Mouse (Mus musculus): ENCODE measurements at regions not wholly inside any gene's neighbourhood (a gene's known extent, or its start where the extent isn't known, plus 50 kb on each side); places are given as distances from the start of the nearest gene placed in this dataset.

DNA sequence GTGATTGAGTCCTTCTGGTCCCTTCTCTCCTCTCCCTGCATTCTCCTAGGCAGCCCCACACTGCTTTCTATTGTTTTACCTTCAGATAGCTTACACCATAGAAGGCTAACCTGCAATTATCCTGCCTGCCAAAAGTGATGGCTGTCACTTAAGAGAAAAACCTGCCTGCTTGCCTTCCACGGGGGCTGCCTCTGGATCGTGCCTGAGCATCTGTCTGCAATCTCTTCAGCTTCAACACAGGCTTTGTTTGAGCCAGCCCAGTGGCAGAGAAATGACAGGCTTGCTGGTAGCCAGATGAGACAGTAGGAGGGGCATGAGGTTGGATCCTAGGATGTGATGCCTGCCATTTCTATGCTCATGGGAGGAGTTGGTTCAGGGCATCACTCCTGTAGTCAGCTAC, 345.2 kb upstream of the Tshz3 start:
- no peak for DNase-seq (ENCODE audit: low spot score in 2 of 2)

DNA sequence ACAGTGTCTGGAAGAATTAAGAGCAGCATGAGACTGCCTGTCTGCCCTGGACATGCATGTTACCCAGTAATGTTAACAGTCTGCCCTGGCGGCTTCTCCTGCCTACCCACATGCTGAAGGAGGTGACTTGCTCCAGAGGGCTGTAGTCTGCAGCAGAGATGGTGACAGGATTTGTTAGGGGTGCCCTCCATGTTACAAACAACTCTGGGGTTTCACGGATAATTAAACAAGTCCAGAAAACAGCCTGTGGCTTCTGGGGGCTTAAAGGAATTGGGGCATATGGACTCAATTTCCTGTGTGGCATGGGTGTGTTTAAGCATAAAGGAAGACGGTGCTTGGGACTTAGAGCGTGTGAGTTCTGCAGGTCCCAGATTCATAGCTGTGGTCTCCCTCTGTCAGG, 347.3 kb upstream of the Tshz3 start:
- no peak for DNase-seq (ENCODE audit: low spot score in 2 of 2)

DNA sequence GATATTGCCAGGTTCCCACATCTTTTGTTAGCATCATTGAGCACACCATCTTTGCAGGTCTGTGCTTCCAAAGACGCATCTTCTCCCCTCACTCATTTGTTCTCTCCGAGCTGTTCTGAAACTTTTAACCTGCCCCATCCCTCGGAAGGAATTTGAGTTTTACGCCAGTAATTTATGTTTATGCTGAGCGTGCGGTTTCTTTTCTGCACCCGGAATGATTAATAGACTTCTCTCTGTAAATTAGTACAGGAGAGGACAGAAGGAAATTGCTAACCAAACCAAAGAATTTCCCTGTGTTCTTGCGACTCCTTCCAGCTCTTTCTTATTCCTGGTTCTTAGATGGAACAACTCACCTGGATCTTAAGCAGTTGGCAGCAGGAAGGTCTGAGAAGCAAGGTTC, 349.7 kb upstream of the Tshz3 start:
- no peak for DNase-seq (ENCODE audit: low spot score in 2 of 2)

DNA sequence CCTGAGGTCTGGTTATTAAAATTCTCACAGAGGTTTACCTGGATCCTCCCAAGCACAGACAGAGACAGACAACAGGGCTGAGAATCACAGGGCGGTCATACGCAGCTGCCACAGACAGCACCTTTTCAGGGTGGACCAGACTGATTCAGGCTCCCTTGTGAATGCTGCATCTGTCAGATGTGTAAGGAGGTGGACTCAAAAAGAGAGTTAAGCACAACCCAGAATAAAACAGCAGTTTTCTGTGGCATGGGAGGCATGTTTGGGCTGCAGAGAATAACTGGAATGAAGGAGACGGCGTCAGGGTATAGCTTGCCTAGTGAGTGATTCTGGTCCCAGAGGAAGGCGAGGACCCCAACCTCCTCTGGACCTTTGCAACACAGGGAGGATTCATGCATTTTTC, 363.1 kb upstream of the Tshz3 start:
- no peak for DNase-seq (ENCODE audit: low spot score in 2 of 2)

- DNase-seq (ENCODE audit: low spot score in 2 of 2): no peak
Measured at GRCm38 (mm10) chr7:36334091-36334490, 363.8 kb upstream of the Tshz3 start.

DNA sequence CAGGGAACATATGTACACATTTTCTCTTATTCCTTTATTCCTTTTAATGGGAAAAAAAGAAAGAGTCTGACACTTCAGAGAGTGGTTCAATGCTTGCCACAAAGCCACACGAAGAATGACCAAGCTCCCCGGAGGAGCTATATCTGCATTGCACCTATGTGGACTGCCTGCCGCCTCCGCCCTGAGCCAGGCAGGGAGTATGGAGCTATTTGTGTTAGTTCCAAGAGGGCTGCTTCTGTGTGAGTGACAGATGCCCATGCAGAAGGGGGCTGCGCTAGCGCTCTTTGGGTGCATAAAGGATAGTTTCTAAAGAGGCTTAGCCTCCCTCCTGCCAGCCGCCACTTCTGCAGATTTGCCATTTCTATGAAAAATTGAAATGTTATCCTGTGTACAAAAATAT, 365.3 kb upstream of the Tshz3 start:
- DNase-seq (ENCODE audit: low spot score in 2 of 2): no peak

DNA sequence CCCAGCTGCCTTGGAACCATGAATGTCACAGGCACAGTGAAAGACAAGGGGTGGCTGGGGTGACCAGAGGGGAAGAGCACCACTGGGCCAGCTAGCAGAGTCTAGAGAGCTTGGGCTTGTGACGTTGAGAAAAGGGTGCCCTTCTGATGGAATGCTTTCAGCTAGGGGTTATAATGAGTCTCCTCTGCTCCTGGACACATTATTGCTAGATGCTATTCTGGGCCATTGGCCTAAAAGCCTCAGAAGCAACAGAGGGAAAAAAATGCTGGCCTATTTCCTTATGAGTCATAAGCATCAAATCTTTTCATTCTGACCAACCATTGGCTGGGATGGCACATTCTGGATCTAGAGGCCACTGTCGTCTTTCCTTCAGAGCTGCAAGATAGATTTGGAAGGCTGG, 369.8 kb upstream of the Tshz3 start:
- DNase-seq (ENCODE audit: low spot score in 2 of 2): no peak

DNA sequence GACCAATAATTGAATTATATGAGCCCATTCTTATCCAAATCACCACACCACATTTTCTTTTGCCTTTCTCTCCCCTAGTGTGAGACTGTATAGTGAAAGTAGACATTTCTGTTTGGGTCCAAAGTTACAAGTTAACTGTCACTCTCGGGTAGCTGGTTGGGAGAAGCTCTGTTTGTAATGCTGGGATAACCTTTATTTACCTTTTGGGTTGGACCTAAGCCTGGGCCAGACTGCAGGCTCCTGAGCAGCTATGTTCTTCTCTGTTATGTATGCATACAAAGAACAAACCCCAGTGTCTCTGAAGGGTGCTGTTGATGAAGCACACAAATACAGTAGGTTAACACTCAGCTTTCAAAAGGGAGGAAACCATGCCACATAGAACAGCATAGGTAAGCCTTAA, 373.9 kb upstream of the Tshz3 start:
- DNase-seq (ENCODE audit: low spot score in 2 of 2): no peak

DNA sequence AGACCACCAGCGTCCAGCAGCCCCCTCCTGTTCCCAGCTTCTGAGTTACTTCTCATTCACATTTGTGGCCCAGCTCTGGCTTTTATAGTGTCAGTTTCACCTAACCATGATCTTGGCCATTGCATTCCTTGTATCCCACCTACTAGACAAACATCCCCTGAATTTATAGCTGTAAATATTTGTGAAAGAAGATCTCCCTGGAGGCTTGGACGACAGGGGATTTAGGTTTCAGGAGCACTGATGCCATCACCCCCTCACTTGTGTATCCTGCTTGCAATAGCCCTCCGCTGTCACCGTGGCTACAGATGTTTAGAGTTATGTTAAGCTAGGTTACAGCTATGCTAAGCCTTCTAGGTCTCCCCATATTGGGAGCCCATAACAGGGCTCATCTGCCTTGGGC, 375.7 kb upstream of the Tshz3 start:
- DNase-seq (ENCODE audit: low spot score in 2 of 2): no peak

GRCm38 (mm10) chr7:36317466-36318212, 380.3 kb upstream of the Tshz3 start:
- no peak for DNase-seq (ENCODE audit: low spot score in 2 of 2)

GRCm38 (mm10) chr7:36313751-36314150, 384.2 kb upstream of the Tshz3 start:
- no peak for DNase-seq (ENCODE audit: low spot score in 2 of 2)

DNA sequence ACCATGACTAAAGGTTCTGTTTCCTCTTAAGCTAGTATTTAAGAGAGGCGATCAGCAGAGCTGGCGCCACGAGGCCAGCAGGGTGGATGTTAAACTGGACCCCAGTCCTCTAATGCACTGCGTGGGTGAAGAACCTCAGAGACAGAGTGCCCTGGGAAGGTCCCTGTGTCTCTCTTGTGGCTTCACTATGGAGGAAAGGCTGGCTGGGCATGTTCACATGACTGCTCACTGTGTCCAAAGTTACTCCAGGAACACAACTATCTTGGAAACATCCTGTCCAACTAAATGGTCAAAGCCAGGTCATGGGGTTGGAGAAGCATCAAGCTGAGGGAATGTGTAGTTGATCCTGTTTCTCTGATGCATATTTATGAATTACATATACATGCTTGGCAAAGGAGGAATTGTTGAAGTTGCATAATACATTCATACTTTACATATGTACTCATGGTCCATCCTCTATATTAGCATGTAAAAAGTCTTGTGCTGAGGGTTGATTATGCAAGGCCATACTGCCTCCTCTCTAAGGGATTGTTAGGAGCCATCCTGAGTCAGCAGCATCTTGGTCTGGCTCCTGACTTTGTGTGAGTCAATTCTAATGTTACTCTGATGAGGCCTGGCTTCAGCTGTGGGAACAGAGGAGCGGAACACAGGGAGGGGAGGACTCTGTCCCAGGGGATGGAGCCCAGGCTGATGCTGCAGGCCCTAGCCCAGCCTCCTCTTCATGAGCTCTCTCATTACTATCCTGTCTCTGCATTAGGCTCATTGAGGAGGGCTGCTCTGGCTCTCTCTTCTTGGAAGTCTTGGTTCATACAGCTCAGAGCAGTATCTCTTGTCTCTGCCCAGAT, 387.9 kb upstream of the Tshz3 start:
- no peak for DNase-seq (ENCODE audit: low spot score in 2 of 2)

DNA sequence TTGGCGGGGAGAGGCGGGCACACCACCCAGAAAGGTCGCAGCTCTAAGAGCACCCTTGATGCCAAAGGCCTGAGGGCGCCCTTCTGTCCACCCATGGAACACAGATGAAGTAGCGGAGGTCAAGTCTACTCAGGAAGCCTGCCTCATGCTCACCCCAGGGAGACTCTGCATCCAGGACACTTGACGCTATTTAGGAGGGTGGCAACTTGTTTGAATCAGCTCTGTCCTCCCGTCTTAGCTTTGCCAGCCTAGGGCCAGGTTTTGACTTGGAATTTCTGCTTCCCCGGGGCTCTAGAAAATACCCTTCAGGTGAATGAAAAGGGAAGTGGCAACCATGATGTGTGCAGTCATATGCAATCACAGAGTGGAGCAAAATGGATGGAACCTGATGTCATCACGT, 389.2 kb upstream of the Tshz3 start:
- no peak for DNase-seq (ENCODE audit: low spot score in 2 of 2)

- no peak for DNase-seq (ENCODE audit: low spot score in 2 of 2)
Measured at GRCm38 (mm10) chr7:36308106-36308620, 389.8 kb upstream of the Tshz3 start.

DNA sequence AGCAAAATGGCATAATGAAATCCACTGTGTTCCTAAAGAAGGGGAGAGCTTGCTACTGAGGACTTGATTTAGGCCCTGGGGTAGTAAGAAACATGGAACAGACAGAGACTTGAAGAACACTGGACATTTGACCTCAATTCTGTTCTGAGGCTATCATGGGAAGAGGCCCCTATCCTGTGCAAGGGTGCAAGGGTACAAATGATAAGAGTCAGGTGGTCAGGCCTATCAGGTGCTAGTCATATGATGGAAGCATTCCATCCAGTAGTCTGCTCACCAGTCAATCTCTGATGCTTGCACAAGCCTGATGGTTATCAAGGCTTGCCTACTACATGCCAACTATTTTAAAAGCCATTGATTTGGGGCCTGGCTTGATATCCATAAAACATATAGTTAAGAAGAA, 420.6 kb upstream of the Tshz3 start:
- no peak for DNase-seq (ENCODE audit: low spot score in 2 of 2)

DNA sequence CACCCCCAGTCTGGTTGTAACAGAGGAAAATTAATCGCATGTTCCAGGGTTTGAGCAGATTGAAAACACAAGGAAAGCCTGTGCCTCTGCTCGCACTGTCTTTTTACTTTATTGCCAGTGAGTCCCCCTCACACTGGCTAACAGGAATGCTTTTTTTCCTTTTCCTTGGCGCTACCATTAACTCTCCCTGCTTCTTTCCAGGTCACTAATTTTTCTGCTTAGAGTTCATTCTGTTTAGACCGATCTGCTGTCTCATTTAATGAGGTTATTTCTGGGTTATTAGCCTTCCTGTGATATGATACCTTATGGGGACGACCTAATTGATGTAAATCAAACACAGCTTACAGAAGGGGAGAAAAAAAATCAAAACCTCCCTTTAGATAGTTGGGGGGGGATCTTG, 429.0 kb upstream of the Tshz3 start:
- no peak for DNase-seq (ENCODE audit: low spot score in 2 of 2)

DNA sequence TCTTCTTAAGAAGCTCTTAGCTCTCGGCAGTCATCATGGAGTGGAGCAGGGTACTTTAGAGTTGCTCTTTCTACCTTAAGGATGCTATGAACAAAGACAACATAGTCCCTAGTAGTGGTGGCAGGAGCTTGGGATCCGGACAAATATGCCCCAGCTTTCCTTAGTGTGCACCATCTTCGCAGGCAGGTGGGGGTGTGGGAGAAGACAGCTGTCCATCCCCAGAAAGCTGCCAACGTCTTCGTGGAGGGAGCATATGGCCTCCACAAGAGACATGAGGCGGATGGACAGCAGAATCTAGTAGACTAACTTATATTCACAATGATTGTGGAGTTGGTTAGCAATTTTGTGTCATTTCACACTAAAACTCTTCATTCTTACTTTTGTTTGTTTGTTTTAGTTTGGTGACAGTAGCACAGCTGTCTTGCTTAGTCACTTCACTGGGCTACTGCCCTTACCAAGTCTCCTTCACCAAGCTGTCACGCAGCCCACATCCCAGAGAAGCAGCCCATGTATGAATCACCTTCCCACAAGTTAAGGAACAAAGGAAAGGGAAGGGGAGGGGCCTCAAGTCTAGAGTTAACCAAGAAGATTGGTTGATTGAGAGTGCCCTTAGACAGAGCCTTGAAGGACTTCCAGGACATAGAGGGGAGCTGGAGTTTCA, 432.6 kb upstream of the Tshz3 start:
- no peak for DNase-seq (ENCODE audit: low spot score in 2 of 2)

GRCm38 (mm10) chr7:36262124-36262710, 435.7 kb upstream of the Tshz3 start:
- DNase-seq (ENCODE audit: low spot score in 2 of 2): no peak

- no peak for DNase-seq (ENCODE audit: low spot score in 2 of 2)
Measured at GRCm38 (mm10) chr7:36257102-36257501, 440.8 kb upstream of the Tshz3 start.

DNA sequence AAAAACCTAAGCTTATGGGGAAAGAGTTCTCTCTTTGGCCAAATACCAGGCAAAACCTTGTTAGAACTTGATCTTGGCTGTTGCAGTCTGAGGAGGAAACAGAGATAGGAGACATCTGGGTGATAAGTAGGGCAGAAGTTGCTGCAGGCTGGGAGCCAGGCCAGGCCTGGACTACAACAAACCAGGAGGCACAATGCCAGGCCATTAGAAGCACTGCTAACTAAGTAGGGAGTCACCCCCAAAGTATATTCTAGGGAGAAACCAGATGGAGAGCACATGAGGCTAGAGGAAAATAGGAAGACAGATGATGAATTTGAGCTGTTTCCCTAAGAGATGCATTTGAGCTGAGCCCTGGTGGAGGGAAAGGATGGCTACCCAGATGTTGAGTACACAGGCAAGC, 444.6 kb upstream of the Zfp507 start:
- DNase-seq (ENCODE audit: low spot score in 2 of 2): no peak

- DNase-seq (ENCODE audit: low spot score in 2 of 2): no peak
Measured at GRCm38 (mm10) chr7:36236673-36237072, 433.9 kb upstream of the Zfp507 start.

DNA sequence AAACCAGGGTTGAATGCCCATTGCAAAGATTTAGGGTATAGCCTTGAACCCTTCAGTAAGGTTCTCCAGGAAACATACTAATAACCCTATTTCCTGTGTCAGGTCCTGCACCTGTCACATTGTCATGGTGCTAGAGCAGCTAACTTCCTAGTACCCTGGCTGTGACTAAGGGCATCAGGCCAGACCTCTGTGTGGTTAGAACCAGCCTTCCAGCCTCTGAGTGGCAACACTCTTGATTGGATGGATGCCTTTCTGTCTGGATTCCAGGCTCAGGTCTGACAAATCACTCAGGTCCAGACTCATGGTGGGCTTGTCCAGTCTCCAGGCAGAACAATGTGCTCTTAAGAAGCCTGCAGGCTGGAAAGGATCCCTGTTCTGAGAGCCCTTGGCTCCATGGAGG, 426.2 kb upstream of the Zfp507 start:
- no peak for DNase-seq (ENCODE audit: low spot score in 2 of 2)
